Mouse (Mus musculus) C2C12 (cell line): ENCODE results near the gene Ass1.

ENCODE experiments used
- CTCF ChIP-seq: IDR thresholded peaks from one replicate; pipeline ENCODE4 v1.5.1; 2011; ENCODE audit not compliant: control insufficient read depth, insufficient read depth, insufficient read length
- MAX ChIP-seq: IDR thresholded peaks from one replicate; pipeline ENCODE4 v1.6.1; 2011; ENCODE audit warnings: mild to moderate bottlenecking, control low read depth

DNA sequence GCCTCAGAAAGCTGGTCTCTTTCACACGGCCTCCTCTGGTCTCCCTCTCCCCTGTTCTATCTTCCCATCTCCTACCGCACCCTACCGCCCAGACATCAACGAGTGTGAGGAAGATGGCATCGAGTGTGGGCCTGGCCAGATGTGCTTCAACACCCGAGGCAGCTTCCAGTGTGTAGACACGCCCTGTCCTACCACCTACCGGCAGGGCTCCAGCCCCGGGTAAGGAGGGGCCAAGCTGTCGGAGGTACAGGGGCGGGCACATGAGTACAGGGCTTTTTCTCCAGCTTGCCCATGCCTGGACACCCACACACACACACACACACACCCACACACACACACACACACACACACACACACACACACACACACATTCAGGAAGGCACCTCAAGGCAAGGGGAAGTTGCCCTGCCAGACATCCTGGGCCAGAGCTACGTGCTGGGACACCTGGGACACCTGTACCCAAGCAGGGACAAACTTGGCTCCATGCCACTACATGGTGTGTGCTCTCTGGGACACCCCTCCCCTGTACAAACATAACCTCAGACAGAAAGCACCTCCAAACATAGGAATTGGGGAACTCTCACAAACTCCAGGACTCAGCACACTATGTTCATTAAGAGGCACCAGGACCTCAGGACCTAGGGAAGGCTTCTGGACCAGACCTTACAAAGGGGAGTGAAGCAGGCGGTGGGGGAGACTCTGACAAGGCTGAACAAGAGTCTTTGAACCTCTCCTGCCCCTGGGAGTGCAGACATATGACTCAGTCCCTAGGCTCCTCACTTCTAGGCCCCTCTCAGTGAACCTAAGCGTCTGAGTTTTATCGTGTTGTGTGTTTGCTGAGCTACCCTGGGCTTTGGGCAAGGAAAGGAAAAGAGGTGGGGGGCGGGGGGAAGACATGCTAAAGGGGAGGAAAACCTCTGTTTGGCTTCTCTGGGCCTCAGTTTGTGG lies 10.7 kb upstream of the Ass1 start:
- no peak for TF ChIP-seq CTCF
- TF ChIP-seq MAX, result no peak
